In the genomic region with DNA sequence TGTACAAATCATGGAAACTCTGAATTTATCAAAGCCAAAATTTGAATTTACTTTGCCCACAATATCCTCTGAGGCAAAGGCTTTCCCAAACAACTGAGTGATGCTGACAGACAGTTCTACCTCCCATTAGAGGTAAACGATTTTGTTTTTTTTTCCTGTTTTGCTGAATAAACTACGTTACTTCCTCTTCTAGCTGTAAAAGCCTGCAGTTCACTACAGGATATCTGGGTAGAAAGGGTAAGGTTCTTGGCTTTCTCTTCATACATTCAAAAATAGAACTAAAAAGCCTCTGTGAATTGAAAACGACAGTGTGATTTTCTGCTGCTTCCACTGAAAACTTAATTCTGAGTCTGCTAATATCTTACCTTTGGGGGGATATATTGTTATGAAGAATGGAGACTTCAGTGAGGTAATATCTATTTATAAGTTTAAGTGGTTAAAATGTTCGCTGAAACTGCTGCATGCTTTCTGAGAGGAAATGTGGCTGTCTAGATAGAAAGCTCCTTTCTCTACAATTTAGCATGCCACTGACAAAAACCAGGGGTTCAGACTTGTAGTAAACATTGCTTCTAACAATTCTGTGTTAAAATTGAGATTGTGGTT, we compare ENCODE assay signal across 11 mouse cellular contexts. TPM values are rescaled to one million over a fixed set of nuclear protein-coding genes. Genes with fewer than 3 reads are reported as not detected.
DNase-seq lines count a peak whose midpoint lies in the region; ATAC-seq and TF ChIP-seq lines count a peak whose summit lies in the region.
"Had no signal": no experiment of that assay in that cellular context is flagged by ENCODE, and none has a peak within 500 bp of the region (broad histone marks: within the 10 kb centered on the region; RNA-seq: fewer than 3 reads in every experiment).

No protein-coding gene starts in this region.

- peak; percentile 1 for DNase-seq in forebrain, postnatal 0 days
- DNase-seq in lung, embryonic 14.5 days = peak; percentile 7
- DNase-seq in lung, postnatal 4 days = no peak
- DNase-seq in splenic B cell, adult 2 months (ENCODE audit: low read depth, low spot score) = peak; percentile 56
- DNase-seq in adrenal gland, postnatal 36 days = no peak
- DNase-seq: cerebellum, adult 8-10 months; kidney, postnatal 10 days had no signal

- peak; percentile 12; the same call in 1 of the 2 replicates for ATAC-seq in forebrain, postnatal 0 days
- ATAC-seq in forebrain, embryonic 16.5 days = no peak
- ATAC-seq in lung, embryonic 14.5 days (ENCODE audit: insufficient read depth) = no peak
- no peak for ATAC-seq in embryonic facial prominence, embryonic 15.5 days (ENCODE audit: insufficient number of reproducible peaks, low FRiP score, low TSS enrichment, low read depth)
- no peak for ATAC-seq in midbrain, embryonic 15.5 days (replicated peaks)

- H3K27ac ChIP-seq in forebrain, postnatal 0 days (ENCODE audit: low read depth, low read length) = peak overlapping the region; percentile 45; the same call in 1 of the 2 replicates
- no peak overlapping the region for H3K27ac ChIP-seq in forebrain, embryonic 16.5 days (ENCODE audit: low read length)
- peak overlapping the region; percentile 24; the same call in 1 of the 2 replicates for H3K27ac ChIP-seq in lung, embryonic 14.5 days (ENCODE audit: low read depth)
- H3K27ac ChIP-seq in embryonic facial prominence, embryonic 15.5 days (replicated peaks) = peak overlapping the region; percentile 66
- no peak overlapping the region for H3K27ac ChIP-seq in midbrain, embryonic 15.5 days

- no peaks in the 10 kb centered on the region for H3K27me3 ChIP-seq in forebrain, postnatal 0 days (ENCODE audit: insufficient read depth, low read length)
- H3K27me3 ChIP-seq in forebrain, embryonic 16.5 days (replicated peaks; ENCODE audit: control insufficient read depth, insufficient read depth, low read length) = no peaks in the 10 kb centered on the region
- no peaks in the 10 kb centered on the region for H3K27me3 ChIP-seq in lung, embryonic 14.5 days (ENCODE audit: insufficient read depth, low read length)
- no peaks in the 10 kb centered on the region for H3K27me3 ChIP-seq in embryonic facial prominence, embryonic 15.5 days
- H3K27me3 ChIP-seq in splenic B cell, adult 2 months (ENCODE audit: control insufficient read depth, insufficient read depth, low read length, poor library complexity, severe bottlenecking) = no peaks in the 10 kb centered on the region
- no peaks in the 10 kb centered on the region for H3K27me3 ChIP-seq in midbrain, embryonic 15.5 days (replicated peaks)

- no peaks in the 10 kb centered on the region for H3K9me3 ChIP-seq in forebrain, postnatal 0 days (ENCODE audit: low read length)
- H3K9me3 ChIP-seq in forebrain, embryonic 16.5 days (ENCODE audit: control insufficient read depth, low read length) = no peaks in the 10 kb centered on the region
- H3K9me3 ChIP-seq in lung, embryonic 14.5 days (ENCODE audit: low read depth, low read length) = no peaks in the 10 kb centered on the region
- H3K9me3 ChIP-seq in embryonic facial prominence, embryonic 15.5 days (replicated peaks) = no peaks in the 10 kb centered on the region
- H3K9me3 ChIP-seq in midbrain, embryonic 15.5 days = no peaks in the 10 kb centered on the region

- H3K4me2 ChIP-seq in forebrain, postnatal 0 days (ENCODE audit: low read depth) = no peak overlapping the region
- no peak overlapping the region for H3K4me2 ChIP-seq in forebrain, embryonic 16.5 days (ENCODE audit: low read length)
- no peak overlapping the region for H3K4me2 ChIP-seq in lung, embryonic 14.5 days
- no peak overlapping the region for H3K4me2 ChIP-seq in embryonic facial prominence, embryonic 15.5 days (replicated peaks)
- no peak overlapping the region for H3K4me2 ChIP-seq in midbrain, embryonic 15.5 days
- H3K4me2 ChIP-seq: midbrain, embryonic 11.5 days had no signal

- no peaks in the 10 kb centered on the region for H3K4me1 ChIP-seq in forebrain, postnatal 0 days (ENCODE audit: insufficient read depth)
- H3K4me1 ChIP-seq in forebrain, embryonic 16.5 days (replicated peaks; ENCODE audit: control insufficient read depth, insufficient read depth, low read length) = no peaks in the 10 kb centered on the region
- no peaks in the 10 kb centered on the region for H3K4me1 ChIP-seq in lung, embryonic 14.5 days (ENCODE audit: insufficient read depth)
- H3K4me1 ChIP-seq in embryonic facial prominence, embryonic 15.5 days = no peaks in the 10 kb centered on the region
- no peaks in the 10 kb centered on the region for H3K4me1 ChIP-seq in midbrain, embryonic 15.5 days

- H3K4me3 ChIP-seq in forebrain, postnatal 0 days (ENCODE audit: low read depth, low read length) = no peak overlapping the region
- no peak overlapping the region for H3K4me3 ChIP-seq in forebrain, embryonic 16.5 days (replicated peaks; ENCODE audit: low read length)
- no peak overlapping the region for H3K4me3 ChIP-seq in lung, embryonic 14.5 days (ENCODE audit: low read depth, low read length)
- no peak overlapping the region for H3K4me3 ChIP-seq in embryonic facial prominence, embryonic 15.5 days (replicated peaks)
- no peak overlapping the region for H3K4me3 ChIP-seq in midbrain, embryonic 15.5 days

- WGBS in forebrain, postnatal 0 days = 60% methylated on average over 4 of the region's 4 CpGs
- WGBS in forebrain, embryonic 16.5 days = 64% methylated on average over 4 of the region's 4 CpGs
- WGBS in lung, embryonic 14.5 days = 50% methylated on average over 4 of the region's 4 CpGs
- WGBS in embryonic facial prominence, embryonic 15.5 days = 42% methylated on average over 4 of the region's 4 CpGs
- 60% methylated on average over 4 of the region's 4 CpGs for WGBS in midbrain, embryonic 15.5 days

- TF ChIP-seq CTCF in forebrain, postnatal 0 days (IDR thresholded peaks at IDR 0.05; ENCODE audit: low read depth) = no peak
- TF ChIP-seq CTCF in lung, embryonic 14.5 days (IDR thresholded peaks at IDR 0.05; ENCODE audit: low read depth) = no peak

- H3K36me3 ChIP-seq in forebrain, postnatal 0 days (ENCODE audit: insufficient read depth) = no peaks in the 10 kb centered on the region
- H3K36me3 ChIP-seq in forebrain, embryonic 16.5 days (ENCODE audit: control insufficient read depth, insufficient read depth) = no peaks in the 10 kb centered on the region
- no peaks in the 10 kb centered on the region for H3K36me3 ChIP-seq in lung, embryonic 14.5 days (ENCODE audit: insufficient read depth)
- no peaks in the 10 kb centered on the region for H3K36me3 ChIP-seq in embryonic facial prominence, embryonic 15.5 days
- no peaks in the 10 kb centered on the region for H3K36me3 ChIP-seq in splenic B cell, adult 2 months (ENCODE audit: control insufficient read depth, insufficient read depth, low read length, poor library complexity, severe bottlenecking)
- H3K36me3 ChIP-seq in midbrain, embryonic 15.5 days (replicated peaks) = no peaks in the 10 kb centered on the region

- H3K9ac ChIP-seq in forebrain, postnatal 0 days = no peak overlapping the region
- no peak overlapping the region for H3K9ac ChIP-seq in forebrain, embryonic 16.5 days (replicated peaks; ENCODE audit: low read depth, low read length)
- H3K9ac ChIP-seq in lung, embryonic 14.5 days = no peak overlapping the region
- H3K9ac ChIP-seq in embryonic facial prominence, embryonic 15.5 days = no peak overlapping the region
- no peak overlapping the region for H3K9ac ChIP-seq in midbrain, embryonic 15.5 days

RNA-seq across cellular contexts. Expression of a gene that starts 0.8 kb away (rescaled TPM):
- total RNA-seq in forebrain, postnatal 0 days (2014; rRNA removed) = 0.77 and 0.86 TPM in 2 replicates
- 0.42 and 0.80 TPM in 2 replicates for polyA plus RNA-seq in forebrain, postnatal 0 days (2015; fragmentation: Nextera tagmentation; extraction: Ambion mirVana)
- polyA plus RNA-seq in forebrain, embryonic 16.5 days (2015; fragmentation: Nextera tagmentation; extraction: Ambion mirVana) = 0.38 and 0.65 TPM in 2 replicates
- polyA plus RNA-seq in lung, embryonic 14.5 days (2014; fragmentation: Nextera tagmentation; extraction: Ambion mirVana) = 0.21 and 0.24 TPM in 2 replicates
- polyA plus RNA-seq in embryonic facial prominence, embryonic 15.5 days (2015; fragmentation: Nextera tagmentation; extraction: Ambion mirVana) = 4.4 and 5.7 TPM in 2 replicates
- 0.15 and 0.22 TPM in 2 replicates for polyA plus RNA-seq in midbrain, embryonic 15.5 days (2015; fragmentation: Nextera tagmentation; extraction: Ambion mirVana)
- total RNA-seq in adrenal gland, postnatal 36 days (2021) = 1 to 10 TPM; 1.4 to 1.9 TPM

Comparison
In these comparisons a context has a peak if more than half of its experiments do, and no peak if none do; other contexts are left out.
1. DNase-seq: peak in forebrain, postnatal 0 days (single experiment), lung, embryonic 14.5 days (single experiment) and splenic B cell, adult 2 months (single experiment); none in lung, postnatal 4 days (0 of 2) and adrenal gland, postnatal 36 days (0 of 2).
2. H3K27ac ChIP-seq: peak in forebrain, postnatal 0 days (single experiment), lung, embryonic 14.5 days (single experiment) and embryonic facial prominence, embryonic 15.5 days (single experiment); none in forebrain, embryonic 16.5 days (single experiment) and midbrain, embryonic 15.5 days (single experiment).